Mouse (Mus musculus): ENCODE data around the gene Amotl1. TPM values are rescaled to one million over a fixed set of nuclear protein-coding genes. Genes with fewer than 3 reads are reported as not detected.
"Not testable (repeated sequence)": the region's sequence is repeated elsewhere in the genome, so short reads cannot be mapped to it uniquely, and the experiment has no call there.

The Amotl1 gene
- polyA plus RNA-seq, 1 experiment = 19.4 TPM

DNA sequence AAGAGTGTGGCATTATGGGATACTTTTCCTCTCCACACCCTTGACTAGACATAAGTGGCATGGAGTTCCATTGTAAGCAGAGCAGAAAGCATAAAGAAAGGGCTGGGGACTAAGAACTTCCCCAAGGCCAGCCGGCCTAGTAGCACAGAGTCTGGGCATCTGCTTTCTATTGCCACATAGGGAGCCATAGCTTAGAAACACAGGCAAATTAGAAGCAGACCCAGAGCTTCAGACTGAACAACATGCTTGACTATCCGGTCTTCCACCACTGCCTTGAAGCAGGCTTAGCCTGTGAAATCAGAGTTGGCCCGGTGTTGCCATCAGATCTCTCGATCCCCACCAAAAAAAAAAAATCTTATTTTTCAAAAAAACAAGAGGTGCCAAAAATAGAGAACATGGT is 28.3 kb upstream of the Amotl1 start:
- Histone ChIP-seq H3K36me3 (ENCODE audit: control insufficient read depth, insufficient read depth, low read length) (no peaks in the 10 kb centered on the region), H3K27me3 (replicated peaks; ENCODE audit: control insufficient read depth, insufficient read depth, low read length) (no peaks in the 10 kb centered on the region), H3K4me3 (ENCODE audit: insufficient read depth, low read depth, low read length) (no peak overlapping the region), H3K4me1 (ENCODE audit: control insufficient read depth, insufficient read depth, low read length) (no peaks in the 10 kb centered on the region), H3K27ac (ENCODE audit: insufficient read depth, low read depth, low read length) (no peak overlapping the region)
- 97% methylated on average over 4 of the region's 4 CpGs for WGBS
- no peak for DNase-seq
- TF ChIP-seq CTCF (conservative IDR thresholded peaks at IDR 0.05; ENCODE audit: insufficient read depth, insufficient read length, low read depth, low read length) (no peak), POLR2A (IDR thresholded peaks at IDR 0.05; ENCODE audit: low read depth, low read length) (no peak)

DNA sequence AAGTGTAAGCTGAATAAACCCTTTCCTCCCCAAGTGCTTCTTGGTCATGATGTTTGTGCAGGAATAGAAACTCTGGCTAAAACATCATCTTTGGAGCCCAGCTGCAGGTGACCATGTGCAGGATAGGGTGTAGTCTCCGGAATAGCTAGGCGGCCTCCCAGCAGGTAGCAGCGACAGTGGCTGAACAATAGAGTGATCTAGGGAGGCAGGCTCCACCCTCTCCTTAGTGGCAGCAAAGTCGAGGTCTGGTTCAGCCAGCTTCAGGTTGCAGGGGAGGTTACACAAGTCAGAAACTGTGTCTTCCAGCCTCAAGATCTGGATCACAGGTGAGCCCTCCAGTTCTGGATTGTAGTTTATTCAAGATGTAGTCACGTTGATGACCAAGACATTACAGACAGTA is 27.1 kb upstream of the Amotl1 start:
- H3K27me3 ChIP-seq (replicated peaks; ENCODE audit: control insufficient read depth, insufficient read depth, low read length); H3K4me1 ChIP-seq (ENCODE audit: control insufficient read depth, insufficient read depth, low read length); DNase-seq; H3K27ac ChIP-seq (ENCODE audit: insufficient read depth, low read depth, low read length); H3K36me3 ChIP-seq (ENCODE audit: control insufficient read depth, insufficient read depth, low read length); H3K4me3 ChIP-seq (ENCODE audit: insufficient read depth, low read depth, low read length): not testable (repeated sequence)
- 67% methylated on average over 5 of the region's 5 CpGs for WGBS

DNA sequence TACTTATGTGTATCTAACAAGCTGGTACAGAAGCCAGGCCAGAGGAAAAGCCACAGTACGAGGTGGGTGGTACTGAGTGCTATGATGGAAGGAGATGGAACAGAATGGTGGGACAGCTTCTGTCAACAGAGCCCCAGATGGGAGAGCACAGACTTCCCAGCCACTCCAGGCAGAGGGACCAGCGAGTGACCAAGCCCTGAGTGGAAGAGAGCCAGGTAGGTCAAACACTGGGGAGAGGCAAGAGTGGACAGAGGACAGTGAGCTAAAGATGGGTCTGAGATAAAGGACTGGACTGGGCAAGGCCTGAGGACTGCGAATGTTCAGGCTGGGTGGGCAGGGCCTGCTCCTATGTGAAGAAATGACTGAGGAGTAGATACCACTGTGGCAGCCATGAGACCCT is 23.5 kb upstream of the Amotl1 start:
- TF ChIP-seq CTCF (conservative IDR thresholded peaks at IDR 0.05; ENCODE audit: insufficient read depth, insufficient read length, low read depth, low read length) = no peak
- TF ChIP-seq POLR2A (IDR thresholded peaks at IDR 0.05; ENCODE audit: low read depth, low read length) = no peak
- WGBS = 85% methylated on average over 3 of the region's 3 CpGs
- Histone ChIP-seq H3K36me3 (ENCODE audit: control insufficient read depth, insufficient read depth, low read length) (no peaks in the 10 kb centered on the region), H3K27me3 (replicated peaks; ENCODE audit: control insufficient read depth, insufficient read depth, low read length) (no peaks in the 10 kb centered on the region), H3K27ac (ENCODE audit: insufficient read depth, low read depth, low read length) (no peak overlapping the region), H3K4me3 (ENCODE audit: insufficient read depth, low read depth, low read length) (no peak overlapping the region), H3K4me1 (ENCODE audit: control insufficient read depth, insufficient read depth, low read length) (no peaks in the 10 kb centered on the region)
- DNase-seq = no peak

DNA sequence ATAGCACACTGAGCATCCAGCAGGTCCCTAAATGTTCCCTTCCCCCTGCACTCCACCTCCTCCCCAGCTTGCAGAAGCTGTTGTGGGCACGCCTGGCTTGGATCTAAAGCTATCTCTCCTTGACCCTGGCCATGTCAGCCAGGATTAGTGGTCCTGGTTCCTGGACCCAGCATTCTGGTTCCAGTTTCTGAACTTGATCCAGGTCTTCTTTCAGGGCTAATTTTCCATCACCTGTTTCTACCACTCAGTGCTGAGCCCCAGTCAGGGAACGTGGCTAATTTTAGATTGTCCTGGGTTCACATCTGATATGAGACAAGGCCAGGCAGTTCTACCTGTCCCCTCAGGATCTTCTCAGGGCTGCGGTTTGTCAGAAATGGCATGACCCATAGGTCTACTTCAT is 21.2 kb upstream of the Amotl1 start:
- 91% methylated on average over 3 of the region's 3 CpGs for WGBS
- Histone ChIP-seq H3K27me3 (replicated peaks; ENCODE audit: control insufficient read depth, insufficient read depth, low read length) (no peaks in the 10 kb centered on the region), H3K4me3 (ENCODE audit: insufficient read depth, low read depth, low read length) (no peak overlapping the region), H3K27ac (ENCODE audit: insufficient read depth, low read depth, low read length) (no peak overlapping the region), H3K36me3 (ENCODE audit: control insufficient read depth, insufficient read depth, low read length) (no peaks in the 10 kb centered on the region), H3K4me1 (ENCODE audit: control insufficient read depth, insufficient read depth, low read length) (no peaks in the 10 kb centered on the region)
- TF ChIP-seq POLR2A (IDR thresholded peaks at IDR 0.05; ENCODE audit: low read depth, low read length) (no peak), CTCF (conservative IDR thresholded peaks at IDR 0.05; ENCODE audit: insufficient read depth, insufficient read length, low read depth, low read length) (no peak)
- no peak for DNase-seq

DNA sequence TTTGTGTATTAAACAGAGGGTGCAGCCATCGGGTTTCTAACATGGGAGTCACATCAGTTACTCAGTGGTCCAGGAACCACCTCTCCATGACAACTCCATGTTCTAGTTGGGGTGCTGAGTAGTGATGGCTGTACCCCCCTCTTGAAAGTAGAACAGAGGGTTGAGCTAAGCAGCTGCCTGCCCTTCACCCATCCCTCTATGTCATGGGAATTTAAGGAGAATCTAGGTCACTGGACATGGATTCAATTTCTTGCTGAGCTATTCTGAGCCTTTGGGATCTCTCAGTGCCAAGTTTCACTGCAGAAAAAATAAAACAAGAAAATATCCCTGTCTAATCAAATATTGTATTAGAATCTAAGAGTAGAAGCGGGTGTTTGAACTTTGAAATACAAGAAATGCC is 18.7 kb upstream of the Amotl1 start:
- 85% methylated on average over 2 of the region's 2 CpGs for WGBS

DNA sequence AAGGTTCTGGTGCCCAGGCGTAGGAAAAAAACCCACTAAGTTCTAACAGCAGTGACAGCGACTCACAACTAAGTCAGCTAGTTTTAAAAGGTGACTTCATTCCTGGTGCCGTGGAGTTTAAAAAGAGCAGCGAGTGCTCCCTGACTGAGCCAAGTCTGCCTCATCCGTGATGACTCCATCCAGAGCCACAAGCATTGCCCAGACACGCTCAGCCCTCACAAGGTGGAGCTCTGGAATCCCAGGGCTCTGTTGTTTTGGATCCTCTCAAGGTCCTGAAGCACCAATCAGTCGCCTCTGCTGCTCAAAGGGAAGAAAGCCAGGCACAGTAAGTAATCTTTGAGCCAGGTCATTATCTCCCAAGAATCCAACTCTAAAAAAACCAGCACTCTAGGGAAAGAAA is 18.0 kb upstream of the Amotl1 start:
- TF ChIP-seq POLR2A (IDR thresholded peaks at IDR 0.05; ENCODE audit: low read depth, low read length) = no peak
- TF ChIP-seq CTCF (conservative IDR thresholded peaks at IDR 0.05; ENCODE audit: insufficient read depth, insufficient read length, low read depth, low read length) = no peak
- H3K4me1 ChIP-seq (ENCODE audit: control insufficient read depth, insufficient read depth, low read length) = no peaks in the 10 kb centered on the region
- no peaks in the 10 kb centered on the region for H3K27me3 ChIP-seq (replicated peaks; ENCODE audit: control insufficient read depth, insufficient read depth, low read length)
- 84% methylated on average over 7 of the region's 7 CpGs for WGBS
- no peak overlapping the region for H3K4me3 ChIP-seq (ENCODE audit: insufficient read depth, low read depth, low read length)
- no peaks in the 10 kb centered on the region for H3K36me3 ChIP-seq (ENCODE audit: control insufficient read depth, insufficient read depth, low read length)
- no peak for DNase-seq
- H3K27ac ChIP-seq (ENCODE audit: insufficient read depth, low read depth, low read length) = no peak overlapping the region

More for the DNA sequence above, 18.7 kb upstream of the Amotl1 start:
- DNase-seq = no peak
- H3K27ac ChIP-seq (ENCODE audit: insufficient read depth, low read depth, low read length) = no peak overlapping the region
- H3K36me3 ChIP-seq (ENCODE audit: control insufficient read depth, insufficient read depth, low read length) = no peaks in the 10 kb centered on the region
- H3K4me3 ChIP-seq (ENCODE audit: insufficient read depth, low read depth, low read length) = no peak overlapping the region
- H3K27me3 ChIP-seq (replicated peaks; ENCODE audit: control insufficient read depth, insufficient read depth, low read length) = no peaks in the 10 kb centered on the region
- no peak for TF ChIP-seq POLR2A (IDR thresholded peaks at IDR 0.05; ENCODE audit: low read depth, low read length)
- no peak for TF ChIP-seq CTCF (conservative IDR thresholded peaks at IDR 0.05; ENCODE audit: insufficient read depth, insufficient read length, low read depth, low read length)
- no peaks in the 10 kb centered on the region for H3K4me1 ChIP-seq (ENCODE audit: control insufficient read depth, insufficient read depth, low read length)

DNA sequence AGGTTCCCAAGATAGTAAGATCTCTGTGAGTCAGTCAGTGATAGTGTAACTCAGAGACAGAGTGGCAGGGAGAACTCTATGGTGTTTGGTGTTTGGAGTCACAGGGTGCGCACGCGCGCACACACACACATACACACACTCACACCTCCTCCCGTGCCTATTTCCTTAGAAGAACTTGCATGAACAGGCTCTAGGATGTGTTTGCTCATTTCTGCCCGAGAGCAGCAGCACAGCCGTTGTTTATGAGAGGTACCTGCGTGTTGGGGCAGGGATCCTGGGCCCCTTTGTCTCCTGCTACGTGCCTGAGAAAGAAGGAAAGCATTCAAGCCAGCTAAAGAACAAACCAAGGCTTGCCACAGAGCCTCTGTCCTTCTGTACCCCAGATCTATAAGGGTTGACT is 17.3 kb upstream of the Amotl1 start:
- WGBS = 82% methylated on average over 9 of the region's 9 CpGs
- Histone ChIP-seq H3K36me3 (ENCODE audit: control insufficient read depth, insufficient read depth, low read length) (no peaks in the 10 kb centered on the region), H3K4me1 (ENCODE audit: control insufficient read depth, insufficient read depth, low read length) (no peaks in the 10 kb centered on the region), H3K27me3 (replicated peaks; ENCODE audit: control insufficient read depth, insufficient read depth, low read length) (no peaks in the 10 kb centered on the region), H3K27ac (ENCODE audit: insufficient read depth, low read depth, low read length) (no peak overlapping the region), H3K4me3 (ENCODE audit: insufficient read depth, low read depth, low read length) (no peak overlapping the region)
- no peak for DNase-seq
- no peak for TF ChIP-seq CTCF (conservative IDR thresholded peaks at IDR 0.05; ENCODE audit: insufficient read depth, insufficient read length, low read depth, low read length)
- TF ChIP-seq POLR2A (IDR thresholded peaks at IDR 0.05; ENCODE audit: low read depth, low read length) = no peak

DNA sequence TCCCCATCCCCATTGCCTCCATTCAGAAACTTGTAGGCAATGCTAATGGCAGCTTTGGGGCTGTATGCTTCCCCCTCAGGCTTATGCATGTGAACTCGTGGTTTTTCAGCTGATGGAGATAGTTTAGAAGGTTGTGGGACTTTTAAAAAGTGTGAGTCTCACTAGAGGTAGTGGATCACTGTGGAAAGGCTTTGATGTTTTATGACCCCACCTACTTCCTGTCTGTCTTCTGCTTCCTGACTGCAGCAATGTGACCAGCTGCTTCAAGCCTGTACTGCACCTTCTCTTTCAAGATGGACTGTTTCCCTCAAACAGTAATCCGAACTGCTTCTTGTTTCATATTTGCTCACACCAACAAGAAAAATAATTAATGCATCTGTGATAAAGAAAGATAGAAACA is 13.1 kb upstream of the Amotl1 start:
- no peaks in the 10 kb centered on the region for H3K4me1 ChIP-seq (ENCODE audit: control insufficient read depth, insufficient read depth, low read length)
- H3K36me3 ChIP-seq (ENCODE audit: control insufficient read depth, insufficient read depth, low read length) = no peaks in the 10 kb centered on the region
- TF ChIP-seq CTCF (conservative IDR thresholded peaks at IDR 0.05; ENCODE audit: insufficient read depth, insufficient read length, low read depth, low read length) = no peak
- no peak for TF ChIP-seq POLR2A (IDR thresholded peaks at IDR 0.05; ENCODE audit: low read depth, low read length)
- no peak overlapping the region for H3K4me3 ChIP-seq (ENCODE audit: insufficient read depth, low read depth, low read length)
- no peak overlapping the region for H3K27ac ChIP-seq (ENCODE audit: insufficient read depth, low read depth, low read length)
- no peak for DNase-seq
- H3K27me3 ChIP-seq (replicated peaks; ENCODE audit: control insufficient read depth, insufficient read depth, low read length) = no peaks in the 10 kb centered on the region
- WGBS = 44% methylated on average over 2 of the region's 2 CpGs

All from kidney, adult 2 months (tissue).